Mouse (Mus musculus): Measurements from ENCODE around the gene Frmd4a. TPM values are rescaled to one million over a fixed set of nuclear protein-coding genes. Genes with fewer than 3 reads are reported as not detected.
A peak's percentile ranks its signal among the peaks of the same experiment; 100 is the strongest.

Gene Frmd4a
- polyA plus RNA-seq, 1 experiment from 2014 or later: 17.7 TPM

DNA sequence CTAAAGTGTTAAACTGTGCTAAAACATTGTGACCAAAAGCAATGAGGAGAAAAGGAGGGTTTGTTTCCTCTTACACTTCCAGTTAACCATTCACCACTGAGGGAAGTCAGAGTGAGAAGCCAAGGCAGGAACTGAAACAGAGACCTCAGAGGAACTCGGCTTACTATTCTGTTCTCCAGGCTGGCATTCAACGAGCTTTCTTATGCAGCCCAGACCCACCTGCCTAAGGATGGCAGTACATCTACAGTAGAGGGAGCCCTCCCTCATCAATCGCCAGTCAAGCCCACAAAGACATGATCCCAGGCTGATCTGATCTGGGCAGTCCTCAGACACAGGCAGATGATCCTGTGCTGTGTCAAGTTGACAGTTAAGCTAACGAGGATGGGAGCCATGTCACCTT is 555.9 kb downstream of the Frmd4a start:
- WGBS: 60% methylated on average over 4 of the region's 4 CpGs
- H3K4me2 ChIP-seq (ENCODE audit: low read length): no peak overlapping the region
- no peak for ATAC-seq (ENCODE audit: insufficient number of reproducible peaks, insufficient read depth, low FRiP score, low read depth)
- peaks cover 61% of the 10 kb centered on the region for H3K36me3 ChIP-seq (ENCODE audit: control insufficient read depth, insufficient read depth, low read length)
- no peaks in the 10 kb centered on the region for H3K9me3 ChIP-seq (ENCODE audit: control insufficient read depth, low read length)
- no peaks in the 10 kb centered on the region for H3K27me3 ChIP-seq (ENCODE audit: control insufficient read depth, insufficient read depth, low read length)
- H3K27ac ChIP-seq (replicated peaks in 1 of 2; ENCODE audit: control insufficient read depth in 1 of 2, insufficient read depth in 1 of 2, low read depth in 2 of 2, low read length in 2 of 2): no peak overlapping the region
- H3K4me1 ChIP-seq (ENCODE audit: control insufficient read depth in 2 of 2, insufficient read depth in 2 of 2, low read length in 2 of 2): peaks cover 7 to 19% of the 10 kb centered on the region in 2 experiments
- no peak overlapping the region for H3K4me3 ChIP-seq (ENCODE audit: control insufficient read depth in 1 of 2, insufficient read depth in 1 of 2, low read depth in 1 of 2, low read length in 2 of 2)
- H3K9ac ChIP-seq (ENCODE audit: low read length): no peak overlapping the region

DNA sequence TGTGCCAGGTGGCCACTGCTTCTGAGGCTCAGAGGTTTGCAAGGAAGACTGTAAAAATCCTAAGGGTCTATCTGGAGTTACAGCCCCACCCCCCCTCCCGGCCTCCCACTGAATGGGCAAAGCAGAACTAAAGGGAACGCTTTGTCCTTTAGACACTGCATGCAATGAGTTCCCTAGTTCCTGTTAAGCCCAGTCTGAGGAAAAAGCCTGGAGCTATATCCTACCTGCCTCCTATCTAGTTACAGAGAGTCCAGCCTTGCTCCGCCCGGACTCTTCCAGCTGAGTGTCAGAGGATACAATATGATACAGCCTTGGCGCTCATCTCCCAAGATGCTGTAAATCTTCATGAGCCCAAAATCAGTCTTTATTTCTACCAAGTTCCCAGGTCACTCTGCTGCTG is 556.7 kb downstream of the Frmd4a start:
- Histone ChIP-seq H3K36me3 (ENCODE audit: control insufficient read depth, insufficient read depth, low read length) (peaks cover 61% of the 10 kb centered on the region), H3K27me3 (ENCODE audit: control insufficient read depth, insufficient read depth, low read length) (no peaks in the 10 kb centered on the region), H3K4me1 (ENCODE audit: control insufficient read depth in 2 of 2, insufficient read depth in 2 of 2, low read length in 2 of 2) (peaks cover 4 to 17% of the 10 kb centered on the region in 2 experiments), H3K9me3 (ENCODE audit: control insufficient read depth, low read length) (no peaks in the 10 kb centered on the region), H3K4me3 (ENCODE audit: control insufficient read depth in 1 of 2, insufficient read depth in 1 of 2, low read depth in 1 of 2, low read length in 2 of 2) (no peak overlapping the region), H3K4me2 (ENCODE audit: low read length) (no peak overlapping the region), H3K27ac (replicated peaks in 1 of 2; ENCODE audit: control insufficient read depth in 1 of 2, insufficient read depth in 1 of 2, low read depth in 2 of 2, low read length in 2 of 2) (no peak overlapping the region), H3K9ac (ENCODE audit: low read length) (no peak overlapping the region)
- no peak for ATAC-seq (ENCODE audit: insufficient number of reproducible peaks, insufficient read depth, low FRiP score, low read depth)
- 93% methylated on average over 5 of the region's 5 CpGs for WGBS

DNA sequence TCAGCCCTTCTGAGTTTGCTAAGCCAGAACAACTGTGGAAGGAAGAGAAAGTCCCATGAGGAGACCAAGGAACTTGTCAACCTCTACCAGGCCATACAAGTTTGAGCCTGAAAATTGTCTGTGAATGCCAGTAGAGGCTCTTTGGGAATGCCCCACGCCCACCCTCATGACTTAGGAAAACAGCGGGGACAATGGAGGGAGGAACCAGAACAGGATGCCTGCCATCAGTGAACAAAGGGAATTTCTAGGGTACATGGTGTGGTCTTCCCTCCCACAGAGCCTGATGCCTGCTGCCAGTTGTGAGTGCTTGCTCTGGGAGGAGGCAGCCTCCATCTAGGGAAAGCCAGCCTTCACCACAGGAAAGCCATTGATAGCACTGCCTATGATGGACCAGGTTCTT is 557.6 kb downstream of the Frmd4a start:
- no peak overlapping the region for H3K4me3 ChIP-seq (ENCODE audit: control insufficient read depth in 1 of 2, insufficient read depth in 1 of 2, low read depth in 1 of 2, low read length in 2 of 2)
- H3K4me2 ChIP-seq (ENCODE audit: low read length): no peak overlapping the region
- peaks cover 61% of the 10 kb centered on the region for H3K36me3 ChIP-seq (ENCODE audit: control insufficient read depth, insufficient read depth, low read length)
- ATAC-seq (ENCODE audit: insufficient number of reproducible peaks, insufficient read depth, low FRiP score, low read depth): no peak
- H3K27me3 ChIP-seq (ENCODE audit: control insufficient read depth, insufficient read depth, low read length): no peaks in the 10 kb centered on the region
- no peak overlapping the region for H3K27ac ChIP-seq (replicated peaks in 1 of 2; ENCODE audit: control insufficient read depth in 1 of 2, insufficient read depth in 1 of 2, low read depth in 2 of 2, low read length in 2 of 2)
- 85% methylated on average over 2 of the region's 2 CpGs for whole genome bisulfite sequencing
- H3K4me1 ChIP-seq (ENCODE audit: control insufficient read depth in 2 of 2, insufficient read depth in 2 of 2, low read length in 2 of 2): peaks cover 6 to 9% of the 10 kb centered on the region in 2 experiments
- H3K9ac ChIP-seq (ENCODE audit: low read length): no peak overlapping the region
- H3K9me3 ChIP-seq (ENCODE audit: control insufficient read depth, low read length): no peaks in the 10 kb centered on the region

DNA sequence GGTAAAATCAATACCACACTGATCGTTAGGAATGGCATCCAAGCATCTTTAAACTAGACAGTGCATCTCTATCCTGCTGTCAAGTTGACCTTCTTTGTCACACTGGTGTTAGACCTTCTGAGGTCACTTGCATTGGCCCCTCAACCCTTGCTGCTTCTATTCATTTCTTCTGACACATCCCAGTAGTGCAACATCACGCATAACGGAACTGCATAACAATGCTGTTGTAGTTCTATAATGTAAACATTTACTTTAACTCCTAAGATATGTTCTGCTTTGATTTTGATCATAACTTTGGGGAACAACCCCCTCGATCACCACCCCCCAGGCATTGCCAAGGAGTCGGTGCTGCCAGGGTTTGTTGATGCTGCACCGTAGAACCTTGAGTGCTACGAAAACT is 558.5 kb downstream of the Frmd4a start:
- Histone ChIP-seq H3K4me3 (ENCODE audit: control insufficient read depth in 1 of 2, insufficient read depth in 1 of 2, low read depth in 1 of 2, low read length in 2 of 2) (no peak overlapping the region), H3K36me3 (ENCODE audit: control insufficient read depth, insufficient read depth, low read length) (peaks cover 64% of the 10 kb centered on the region), H3K9me3 (ENCODE audit: control insufficient read depth, low read length) (no peaks in the 10 kb centered on the region), H3K27ac (replicated peaks in 1 of 2; ENCODE audit: control insufficient read depth in 1 of 2, insufficient read depth in 1 of 2, low read depth in 2 of 2, low read length in 2 of 2) (no peak overlapping the region), H3K9ac (ENCODE audit: low read length) (no peak overlapping the region), H3K27me3 (ENCODE audit: control insufficient read depth, insufficient read depth, low read length) (no peaks in the 10 kb centered on the region), H3K4me1 (ENCODE audit: control insufficient read depth in 2 of 2, insufficient read depth in 2 of 2, low read length in 2 of 2) (peaks cover 5 to 8% of the 10 kb centered on the region in 2 experiments; a peak in 3 of 4 replicates), H3K4me2 (ENCODE audit: low read length) (no peak overlapping the region)
- WGBS: 96% methylated on average over 7 of the region's 7 CpGs
- ATAC-seq (ENCODE audit: insufficient number of reproducible peaks, insufficient read depth, low FRiP score, low read depth): no peak

DNA sequence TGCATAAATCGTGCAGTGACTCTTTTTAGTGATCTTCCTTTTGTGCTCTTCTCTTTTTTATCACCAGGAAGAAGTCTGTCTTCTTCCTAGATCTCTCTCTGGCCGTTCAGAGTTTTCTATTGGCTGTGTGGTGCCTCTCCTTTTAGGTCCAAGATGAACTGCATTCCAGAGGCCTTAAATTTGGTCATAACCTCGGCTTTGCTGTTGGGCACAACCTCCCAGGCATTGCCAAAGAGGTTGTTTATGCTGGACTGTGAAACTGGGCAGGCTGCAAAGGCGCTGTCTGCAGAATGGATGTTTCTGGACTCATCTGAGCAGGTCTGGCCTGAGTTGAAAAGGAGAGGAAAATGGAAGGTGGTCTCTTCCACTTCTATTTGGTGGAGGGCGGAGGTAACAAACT is 560.8 kb downstream of the Frmd4a start:
- 70% methylated on average over 5 of the region's 5 CpGs for whole genome bisulfite sequencing
- Histone ChIP-seq H3K36me3 (ENCODE audit: control insufficient read depth, insufficient read depth, low read length) (peaks cover 58% of the 10 kb centered on the region), H3K9ac (ENCODE audit: low read length) (no peak overlapping the region), H3K9me3 (ENCODE audit: control insufficient read depth, low read length) (no peaks in the 10 kb centered on the region), H3K27ac (replicated peaks in 1 of 2; ENCODE audit: control insufficient read depth in 1 of 2, insufficient read depth in 1 of 2, low read depth in 2 of 2, low read length in 2 of 2) (no peak overlapping the region; a peak in 1 of 4 replicates), H3K4me3 (ENCODE audit: control insufficient read depth in 1 of 2, insufficient read depth in 1 of 2, low read depth in 1 of 2, low read length in 2 of 2) (no peak overlapping the region), H3K27me3 (ENCODE audit: control insufficient read depth, insufficient read depth, low read length) (no peaks in the 10 kb centered on the region), H3K4me1 (ENCODE audit: control insufficient read depth in 2 of 2, insufficient read depth in 2 of 2, low read length in 2 of 2) (peaks cover 7 to 8% of the 10 kb centered on the region in 2 experiments; a peak in 3 of 4 replicates), H3K4me2 (ENCODE audit: low read length) (no peak overlapping the region)
- no peak for ATAC-seq (ENCODE audit: insufficient number of reproducible peaks, insufficient read depth, low FRiP score, low read depth)

DNA sequence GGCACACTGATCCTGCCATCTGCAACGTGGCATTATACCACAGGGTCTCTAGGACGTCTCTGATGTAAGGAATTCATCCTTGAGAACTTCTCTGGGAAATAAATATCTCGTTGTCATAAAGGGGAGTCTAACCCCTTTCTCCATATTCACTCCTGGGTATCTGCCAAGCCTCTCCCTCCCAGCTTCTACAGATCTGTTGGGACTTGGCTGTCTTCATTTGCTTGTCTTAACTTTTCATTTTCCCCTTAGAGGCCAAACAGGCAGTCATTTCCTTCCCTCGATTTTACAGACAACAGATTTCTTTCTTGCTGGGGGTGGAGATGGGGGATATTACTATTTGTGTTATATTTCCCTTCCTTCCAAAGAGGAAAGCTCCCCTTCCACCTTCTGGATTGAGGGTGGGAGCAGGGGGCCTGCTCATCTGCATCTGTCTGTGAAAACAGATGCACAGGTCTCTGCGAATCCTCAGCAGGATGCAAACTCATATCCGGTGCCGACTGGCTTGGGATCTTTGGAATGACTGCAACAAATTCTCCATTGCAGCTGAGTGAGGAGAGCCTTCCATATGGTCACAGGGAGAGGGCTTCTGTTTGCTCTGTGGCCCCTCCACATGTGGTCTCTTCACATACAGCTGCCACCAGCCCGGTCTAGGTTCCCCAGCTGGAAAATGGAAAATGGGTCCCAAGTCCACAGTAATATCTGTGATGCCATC is 562.0 kb downstream of the Frmd4a start:
- Histone ChIP-seq H3K36me3 (ENCODE audit: control insufficient read depth, insufficient read depth, low read length) (peaks cover 46% of the 10 kb centered on the region), H3K27me3 (ENCODE audit: control insufficient read depth, insufficient read depth, low read length) (no peaks in the 10 kb centered on the region), H3K4me2 (ENCODE audit: low read length) (no peak overlapping the region), H3K4me1 (ENCODE audit: control insufficient read depth in 2 of 2, insufficient read depth in 2 of 2, low read length in 2 of 2) (peaks cover 7 to 8% of the 10 kb centered on the region in 2 experiments; a peak in 3 of 4 replicates), H3K4me3 (ENCODE audit: control insufficient read depth in 1 of 2, insufficient read depth in 1 of 2, low read depth in 1 of 2, low read length in 2 of 2) (no peak overlapping the region), H3K27ac (replicated peaks in 1 of 2; ENCODE audit: control insufficient read depth in 1 of 2, insufficient read depth in 1 of 2, low read depth in 2 of 2, low read length in 2 of 2) (peak overlapping the region; percentile 39 to 58; a peak in 2 of 4 replicates), H3K9me3 (ENCODE audit: control insufficient read depth, low read length) (no peaks in the 10 kb centered on the region), H3K9ac (ENCODE audit: low read length) (no peak overlapping the region)
- ATAC-seq (ENCODE audit: insufficient number of reproducible peaks, insufficient read depth, low FRiP score, low read depth): no peak
- WGBS: 68% methylated on average over 8 of the region's 8 CpGs

DNA sequence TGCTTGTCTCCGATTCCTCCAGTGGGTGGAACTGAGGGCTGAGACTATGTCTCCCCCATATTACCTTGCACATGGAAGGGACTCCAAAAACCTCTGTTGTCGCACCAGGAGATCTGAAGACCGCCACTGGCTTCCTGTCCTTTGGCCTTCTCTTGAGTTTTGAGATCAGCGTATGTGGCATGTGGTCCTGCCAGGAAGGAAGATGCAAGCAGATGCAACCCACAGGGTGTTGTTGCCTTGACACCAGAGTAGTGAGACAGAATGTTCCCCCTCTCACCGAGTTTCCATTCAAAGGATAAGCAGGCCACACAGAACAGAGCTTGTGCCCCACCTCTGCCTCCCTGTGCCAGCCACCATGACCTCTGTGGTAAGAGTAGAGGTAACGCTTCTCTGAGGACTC is 563.1 kb downstream of the Frmd4a start:
- Histone ChIP-seq H3K9me3 (ENCODE audit: control insufficient read depth, low read length) (no peaks in the 10 kb centered on the region), H3K27ac (replicated peaks in 1 of 2; ENCODE audit: control insufficient read depth in 1 of 2, insufficient read depth in 1 of 2, low read depth in 2 of 2, low read length in 2 of 2) (no peak overlapping the region), H3K36me3 (ENCODE audit: control insufficient read depth, insufficient read depth, low read length) (peaks cover 34% of the 10 kb centered on the region), H3K4me2 (ENCODE audit: low read length) (no peak overlapping the region), H3K27me3 (ENCODE audit: control insufficient read depth, insufficient read depth, low read length) (no peaks in the 10 kb centered on the region), H3K4me1 (ENCODE audit: control insufficient read depth in 2 of 2, insufficient read depth in 2 of 2, low read length in 2 of 2) (peaks cover 7 to 8% of the 10 kb centered on the region in 2 experiments; a peak in 3 of 4 replicates), H3K4me3 (ENCODE audit: control insufficient read depth in 1 of 2, insufficient read depth in 1 of 2, low read depth in 1 of 2, low read length in 2 of 2) (no peak overlapping the region), H3K9ac (ENCODE audit: low read length) (no peak overlapping the region)
- WGBS: 85% methylated on average over 6 of the region's 6 CpGs
- ATAC-seq (ENCODE audit: insufficient number of reproducible peaks, insufficient read depth, low FRiP score, low read depth): no peak

DNA sequence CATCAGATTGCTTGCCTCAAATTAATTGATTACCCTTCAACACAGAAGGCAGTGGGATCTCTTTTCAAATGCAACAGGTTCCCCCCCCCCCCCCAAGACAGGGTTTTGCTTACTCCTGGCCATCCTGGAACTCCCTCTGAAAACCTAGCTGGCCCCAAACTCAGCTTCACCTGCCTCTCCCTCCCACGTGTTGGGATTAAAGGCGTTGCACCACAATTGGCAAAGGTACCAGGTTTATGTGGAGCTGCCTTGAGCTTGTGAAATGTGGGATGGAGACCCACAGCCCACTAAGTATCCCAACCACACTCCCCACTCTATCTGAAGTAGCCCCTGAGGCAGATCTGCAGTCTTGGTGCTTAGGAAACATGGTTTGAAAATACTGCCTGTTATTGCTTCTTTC is 565.4 kb downstream of the Frmd4a start:
- Histone ChIP-seq H3K36me3 (ENCODE audit: control insufficient read depth, insufficient read depth, low read length) (peaks cover 36% of the 10 kb centered on the region), H3K27me3 (ENCODE audit: control insufficient read depth, insufficient read depth, low read length) (no peaks in the 10 kb centered on the region), H3K9me3 (ENCODE audit: control insufficient read depth, low read length) (no peaks in the 10 kb centered on the region), H3K4me2 (ENCODE audit: low read length) (no peak overlapping the region), H3K9ac (ENCODE audit: low read length) (no peak overlapping the region), H3K27ac (replicated peaks in 1 of 2; ENCODE audit: control insufficient read depth in 1 of 2, insufficient read depth in 1 of 2, low read depth in 2 of 2, low read length in 2 of 2) (no peak overlapping the region), H3K4me3 (ENCODE audit: control insufficient read depth in 1 of 2, insufficient read depth in 1 of 2, low read depth in 1 of 2, low read length in 2 of 2) (no peak overlapping the region), H3K4me1 (ENCODE audit: control insufficient read depth in 2 of 2, insufficient read depth in 2 of 2, low read length in 2 of 2) (peaks cover 15 to 23% of the 10 kb centered on the region in 2 experiments)
- no peak for ATAC-seq (ENCODE audit: insufficient number of reproducible peaks, insufficient read depth, low FRiP score, low read depth)
- WGBS: 87% methylated on average over 2 of the region's 2 CpGs
